Mouse (Mus musculus) cerebellum, adult 8-10 months (tissue): Measurements from ENCODE around the gene A730046J19Rik.

Experiments used
- DNase-seq: peaks from one replicate; pipeline ENCODE4 v3.0.0; 2022

A730046J19Rik gene

DNA sequence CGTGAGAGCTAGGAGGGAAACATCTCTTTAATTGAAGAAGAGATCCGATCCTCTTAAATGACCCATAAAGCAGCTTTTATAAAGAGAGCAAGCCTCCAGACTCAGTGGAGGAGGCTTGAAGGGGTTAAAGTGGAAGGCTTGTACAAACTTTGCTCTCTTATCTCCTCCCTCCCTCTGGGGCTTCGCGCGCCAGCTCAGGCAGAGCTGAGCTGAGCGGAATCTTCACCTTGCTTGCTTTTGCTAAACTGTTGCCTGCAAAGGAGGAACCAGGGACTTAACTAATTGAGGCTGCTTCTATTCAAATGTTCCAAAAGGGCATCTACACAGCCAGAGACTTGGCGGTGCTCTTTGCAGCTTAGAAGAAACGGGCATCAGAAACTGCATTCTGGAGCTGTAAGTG, at the start of gene A730046J19Rik:
Gene A730046J19Rik, plus strand, starts transcription at position 173 of the 400 bp plus-strand sequence.
- DNase-seq, result no peak

DNA sequence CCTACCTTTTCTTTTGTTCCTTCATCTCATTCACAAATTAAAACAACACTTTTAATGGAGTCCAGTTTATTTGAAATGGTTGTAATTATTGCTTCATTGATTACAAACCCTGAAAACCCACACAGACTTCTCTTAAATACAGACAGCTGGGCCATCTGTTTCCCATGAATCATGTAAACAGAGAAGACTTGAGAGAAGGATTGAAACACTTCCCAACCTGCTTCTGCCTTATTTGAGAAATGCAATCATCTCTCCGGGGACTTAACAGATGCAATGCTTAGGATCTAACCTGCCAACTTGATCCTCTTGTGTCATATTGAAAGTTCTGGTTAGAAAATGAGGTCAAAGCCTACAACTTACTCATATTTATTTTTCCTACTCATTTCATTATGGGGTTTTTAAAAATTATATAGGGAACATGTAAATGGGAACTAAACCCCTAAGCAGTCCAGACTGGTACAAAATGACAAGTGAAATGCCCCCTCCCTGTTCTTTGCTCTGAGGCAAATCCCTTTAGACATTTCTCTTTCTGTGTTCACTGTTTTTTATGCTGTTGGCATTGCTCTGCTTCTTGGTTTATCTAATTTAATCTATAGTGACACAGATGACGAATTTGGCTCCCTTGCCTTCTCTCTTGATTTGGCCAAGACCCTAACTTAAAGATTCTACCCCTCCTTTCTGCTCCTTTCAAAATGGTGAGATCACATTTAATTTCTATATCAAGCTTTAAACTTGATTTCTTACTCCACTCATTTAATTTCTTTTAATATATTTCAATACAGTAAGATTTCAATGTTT, 48.7 kb upstream of the A730046J19Rik start:
- no peak for DNase-seq

DNA sequence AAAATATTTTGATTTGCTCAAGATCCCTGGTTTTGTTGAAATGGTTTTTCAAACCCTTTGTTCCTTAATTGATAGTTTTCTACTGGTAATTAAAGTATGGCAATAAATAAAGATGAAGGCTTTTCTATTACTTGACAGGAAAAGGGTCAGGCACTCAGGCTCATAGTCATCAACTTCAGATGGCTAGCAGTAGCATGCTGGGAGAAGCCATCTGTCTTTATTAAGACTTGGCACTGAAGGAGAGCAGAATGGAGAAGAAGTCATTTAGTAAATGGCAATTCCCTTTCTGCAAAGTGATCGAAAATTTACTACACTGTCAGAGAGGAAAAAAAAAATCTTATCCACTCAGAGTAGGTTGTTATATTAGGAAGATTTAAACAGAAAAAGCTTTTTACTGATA, 17.2 kb upstream of the A730046J19Rik start:
- DNase-seq, result no peak

DNA sequence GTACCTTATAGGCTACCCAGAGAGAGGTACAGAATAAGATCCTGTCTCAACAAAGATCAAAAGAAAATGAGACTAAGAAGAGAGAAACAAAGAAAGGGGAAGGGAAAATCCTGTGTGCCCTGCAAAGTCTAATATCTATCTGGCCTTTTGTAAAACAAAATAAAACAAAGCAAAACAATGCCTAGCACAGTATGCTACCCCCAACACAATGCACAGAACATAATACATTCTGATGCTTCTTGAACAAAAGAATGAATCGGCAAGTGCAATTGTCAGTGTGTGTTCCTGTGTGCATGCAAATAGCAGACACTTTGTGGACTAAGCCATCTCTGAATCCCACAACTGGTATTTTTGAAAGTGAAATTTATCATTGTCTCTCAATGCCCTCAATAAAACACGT, 3.5 kb upstream of the A730046J19Rik start:
- DNase-seq, result no peak

DNA sequence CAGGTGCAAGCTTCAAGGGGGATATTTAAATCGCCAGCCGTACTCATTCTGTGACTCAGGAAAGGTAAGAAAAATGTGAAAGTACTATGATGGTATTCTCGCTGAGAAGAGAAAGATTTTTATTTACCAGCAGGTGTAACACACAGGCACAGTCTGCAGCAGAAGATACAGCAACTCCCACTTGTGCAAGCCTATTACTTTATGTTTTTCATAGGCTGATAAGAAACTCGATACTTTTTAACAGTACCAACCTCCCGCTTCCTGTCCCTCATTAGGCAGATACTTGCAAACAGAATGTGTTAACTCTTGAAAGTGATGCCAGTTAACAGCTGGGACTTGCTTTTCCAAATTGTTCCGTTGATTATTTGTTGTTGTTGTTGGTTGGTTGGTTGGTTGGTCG, 616 bp downstream of the A730046J19Rik start:
- no peak for DNase-seq

DNA sequence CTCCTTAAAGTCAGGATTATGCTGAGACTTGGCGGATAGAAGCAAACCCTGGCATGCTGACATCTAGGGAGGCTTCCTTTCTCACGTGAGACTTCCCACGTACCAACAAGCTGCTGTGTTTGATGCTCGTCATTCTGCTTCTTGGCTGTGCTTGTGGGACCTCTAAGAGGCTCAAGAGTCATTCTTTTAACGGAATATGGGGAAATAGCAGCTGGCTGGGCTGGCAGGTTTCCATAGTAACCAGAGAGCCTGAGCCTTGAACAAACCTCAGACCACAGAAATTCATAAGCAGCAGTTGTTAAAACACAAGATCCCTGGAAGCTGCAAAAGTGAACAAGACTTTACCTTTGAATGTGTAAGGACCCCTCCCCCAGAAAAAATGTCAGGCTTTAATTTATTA, 9.4 kb downstream of the A730046J19Rik start:
- DNase-seq, result no peak
